Mouse (Mus musculus) liver, embryonic 12.5 days (tissue): ENCODE results near the gene Tmem258. TPM values are rescaled to one million over a fixed set of nuclear protein-coding genes. Genes with fewer than 3 reads are reported as not detected.

Source experiments
- ATAC-seq: fragments of 200-750 bp; cut with Nextera tagmentation; 2 replicates; pipeline ENCODE4 v1.8.0; 2017; ENCODE audit warnings: moderate number of reproducible peaks, mild to moderate bottlenecking, moderate library complexity
- H3K27ac ChIP-seq: fragments of 300-500 bp; sonication (generic); 2 replicates; pipeline ENCODE4 v1.5.1; 2016; ENCODE audit warnings: mild to moderate bottlenecking
- H3K27me3 ChIP-seq: fragments of 300-500 bp; sonication (generic); replicated peaks from 2 replicates; pipeline ENCODE4 v1.6.1; 2016; ENCODE audit warnings: mild to moderate bottlenecking, moderate library complexity
- H3K36me3 ChIP-seq: fragments of 300-500 bp; sonication (generic); 2 replicates; pipeline ENCODE4 v1.6.1; 2016; ENCODE audit warnings: mild to moderate bottlenecking, moderate library complexity
- H3K4me1 ChIP-seq: fragments of 300-500 bp; sonication (generic); 2 replicates; pipeline ENCODE4 v1.6.1; 2016
- H3K4me2 ChIP-seq: fragments of 300-500 bp; sonication (generic); 2 replicates; pipeline ENCODE4 v1.6.1; 2016; ENCODE audit warnings: mild to moderate bottlenecking, moderate library complexity
- H3K4me3 ChIP-seq: fragments of 300-500 bp; sonication (generic); 2 replicates; pipeline ENCODE4 v1.5.1; 2016; ENCODE audit warnings: mild to moderate bottlenecking, moderate library complexity
- H3K9ac ChIP-seq: fragments of 300-500 bp; sonication (generic); 2 replicates; pipeline ENCODE4 v1.6.1; 2016; ENCODE audit warnings: mild to moderate bottlenecking, moderate library complexity
- H3K9me3 ChIP-seq: fragments of 300-500 bp; sonication (generic); replicated peaks from 2 replicates; pipeline ENCODE4 v1.6.1; 2016; ENCODE audit warnings: mild to moderate bottlenecking, moderate library complexity
- WGBS: fragments of 180-500 bp; shearing (Covaris S2); methylation state at CpG from one replicate; pipeline ENCODE4 v1.1.7; 2016; ENCODE audit not compliant: insufficient replicate concordance; 5-methylcytosine and 5-hydroxymethylcytosine counted together
- polyA plus RNA-seq: library from polyadenylated mRNA; unstranded; fragments of >200 nt; fragmentation: Nextera tagmentation; extraction: Ambion mirVana; gene quantifications from 2 replicates; pipeline ENCODE4 v1.2.1, GENCODE M21; 2016

Gene Tmem258
- polyA plus RNA-seq, 1 experiment from 2014 or later: 350 TPM

DNA sequence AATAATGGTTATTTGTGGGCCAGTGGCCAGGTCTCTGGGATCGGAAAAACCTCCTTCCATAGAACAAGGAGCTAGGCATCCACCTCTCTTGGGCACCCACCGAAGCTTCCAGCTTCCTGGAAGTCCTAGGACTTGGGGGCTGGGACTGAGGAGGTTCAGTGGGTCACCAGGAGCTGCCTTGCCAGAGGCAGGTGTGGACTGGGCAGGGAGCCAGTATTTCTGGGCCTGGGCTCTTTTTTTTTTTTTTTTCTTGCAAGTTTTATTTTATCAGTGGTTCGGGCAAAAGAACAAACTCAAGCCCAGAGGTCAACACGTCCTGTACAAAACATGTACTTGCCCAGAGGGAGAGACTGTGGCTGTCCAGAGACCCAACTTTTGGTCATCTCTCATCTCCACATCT, 22.0 kb downstream of the Tmem258 start:
- H3K9me3 ChIP-seq: no peaks in the 10 kb centered on the region
- WGBS: 49% methylated on average over 4 of the region's 4 CpGs
- peaks cover 28% of the 10 kb centered on the region for H3K27me3 ChIP-seq
- ATAC-seq: no peak
- no peak overlapping the region for H3K4me2 ChIP-seq
- H3K27ac ChIP-seq: peak overlapping the region; percentile 42; the same call in 1 of the 2 replicates
- no peak overlapping the region for H3K4me3 ChIP-seq
- peaks cover 15% of the 10 kb centered on the region for H3K36me3 ChIP-seq
- peaks cover 41% of the 10 kb centered on the region for H3K4me1 ChIP-seq
- no peak overlapping the region for H3K9ac ChIP-seq

DNA sequence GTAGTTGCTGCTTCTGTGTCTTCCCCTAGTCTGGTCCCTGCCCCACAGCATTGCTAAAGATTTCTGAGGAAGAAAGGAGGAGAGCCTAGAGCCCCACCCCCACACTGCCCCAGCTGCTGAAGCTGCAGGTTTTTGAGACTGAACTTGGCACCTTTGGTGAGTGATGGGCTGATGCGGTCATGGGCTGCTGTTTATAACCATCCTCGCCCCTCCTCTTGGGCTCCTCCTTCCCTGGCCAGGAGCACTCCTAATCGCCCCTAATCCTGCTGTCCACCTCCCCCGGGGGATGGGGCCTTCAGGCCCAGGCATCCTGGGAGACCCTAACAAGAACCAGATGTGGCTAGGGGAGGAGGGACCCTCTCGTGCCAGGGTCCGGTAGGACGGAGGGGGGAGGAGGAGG, 27.2 kb downstream of the Tmem258 start:
- ATAC-seq: no peak
- WGBS: 28% methylated on average over 7 of the region's 7 CpGs

DNA sequence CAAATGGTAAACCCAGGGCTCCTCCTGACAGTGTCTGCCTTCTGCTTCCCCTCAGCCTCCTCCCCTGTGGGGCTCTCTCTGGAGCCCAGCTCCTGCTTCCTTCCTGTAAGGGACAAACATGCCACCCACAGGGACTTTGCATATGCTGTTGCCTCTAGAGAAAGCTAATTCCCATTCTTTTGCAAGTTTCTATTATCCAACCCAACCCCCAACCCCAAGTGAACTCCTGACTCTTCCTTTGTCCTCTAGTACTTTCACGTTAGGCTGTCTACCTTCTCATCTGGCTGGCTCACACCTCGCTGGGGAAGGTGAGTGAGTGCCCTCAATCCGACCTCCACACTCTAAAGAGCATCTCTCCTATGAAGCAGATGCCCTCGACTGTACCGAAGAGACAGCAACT, 28.1 kb downstream of the Tmem258 start:
- no peak overlapping the region for H3K9ac ChIP-seq
- H3K4me1 ChIP-seq: peaks cover 39% of the 10 kb centered on the region
- H3K27ac ChIP-seq: peak overlapping the region; percentile 15; the same call in 1 of the 2 replicates
- H3K9me3 ChIP-seq: no peaks in the 10 kb centered on the region
- H3K36me3 ChIP-seq: peaks cover 5% of the 10 kb centered on the region; the same call in 1 of the 2 replicates
- WGBS: 34% methylated on average over 5 of the region's 5 CpGs
- H3K4me3 ChIP-seq: no peak overlapping the region
- no peak for ATAC-seq
- H3K4me2 ChIP-seq: no peak overlapping the region
- H3K27me3 ChIP-seq: peaks cover 39% of the 10 kb centered on the region

More for the DNA sequence above, 27.2 kb downstream of the Tmem258 start:
- no peak overlapping the region for H3K4me3 ChIP-seq
- H3K9me3 ChIP-seq: no peaks in the 10 kb centered on the region
- peaks cover 39% of the 10 kb centered on the region for H3K27me3 ChIP-seq
- H3K36me3 ChIP-seq: peaks cover 5% of the 10 kb centered on the region; the same call in 1 of the 2 replicates
- no peak overlapping the region for H3K9ac ChIP-seq
- H3K4me2 ChIP-seq: no peak overlapping the region
- no peak overlapping the region for H3K27ac ChIP-seq
- H3K4me1 ChIP-seq: peaks cover 38% of the 10 kb centered on the region

DNA sequence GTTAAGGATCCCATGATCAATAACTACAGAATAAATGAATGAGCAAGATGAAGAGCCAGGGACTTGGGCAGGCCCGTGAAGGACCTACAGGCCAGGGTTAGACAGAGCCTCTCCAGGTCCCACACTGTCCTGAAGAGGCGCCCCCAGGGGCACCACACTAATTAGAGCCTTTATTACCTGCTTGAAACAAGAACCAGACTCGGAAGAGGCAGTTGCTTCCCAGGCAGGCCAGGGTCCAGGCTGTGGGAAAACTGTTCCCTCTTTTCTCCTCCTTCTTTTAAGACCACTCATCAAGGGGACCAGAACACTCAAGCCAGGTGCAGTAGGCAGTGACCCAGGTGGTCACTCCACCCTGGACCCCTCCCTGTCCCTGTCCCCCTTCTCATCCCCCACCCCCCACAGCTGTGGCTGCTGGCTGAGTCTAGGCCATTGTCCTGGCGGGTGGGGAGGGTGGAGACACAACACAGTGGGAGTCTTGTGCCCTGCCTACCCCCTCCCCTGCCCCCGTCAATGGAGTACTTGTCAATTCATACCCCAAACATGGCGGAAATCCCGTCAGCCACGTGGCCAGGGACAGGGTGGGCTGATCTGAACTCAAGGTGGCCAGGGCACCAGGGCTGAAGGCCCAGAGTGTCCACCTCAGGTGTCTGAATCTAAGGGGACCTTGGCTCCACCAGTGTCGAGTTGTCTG, 28.7 kb downstream of the Tmem258 start:
- 39% methylated on average over 9 of the region's 9 CpGs for whole genome bisulfite sequencing
- no peak overlapping the region for H3K9ac ChIP-seq
- H3K27me3 ChIP-seq: peaks cover 41% of the 10 kb centered on the region
- no peak for ATAC-seq
- no peak overlapping the region for H3K4me3 ChIP-seq
- peaks cover 39% of the 10 kb centered on the region for H3K4me1 ChIP-seq
- no peak overlapping the region for H3K4me2 ChIP-seq
- peaks cover 5% of the 10 kb centered on the region; the same call in 1 of the 2 replicates for H3K36me3 ChIP-seq
- no peaks in the 10 kb centered on the region for H3K9me3 ChIP-seq
- H3K27ac ChIP-seq: no peak overlapping the region

DNA sequence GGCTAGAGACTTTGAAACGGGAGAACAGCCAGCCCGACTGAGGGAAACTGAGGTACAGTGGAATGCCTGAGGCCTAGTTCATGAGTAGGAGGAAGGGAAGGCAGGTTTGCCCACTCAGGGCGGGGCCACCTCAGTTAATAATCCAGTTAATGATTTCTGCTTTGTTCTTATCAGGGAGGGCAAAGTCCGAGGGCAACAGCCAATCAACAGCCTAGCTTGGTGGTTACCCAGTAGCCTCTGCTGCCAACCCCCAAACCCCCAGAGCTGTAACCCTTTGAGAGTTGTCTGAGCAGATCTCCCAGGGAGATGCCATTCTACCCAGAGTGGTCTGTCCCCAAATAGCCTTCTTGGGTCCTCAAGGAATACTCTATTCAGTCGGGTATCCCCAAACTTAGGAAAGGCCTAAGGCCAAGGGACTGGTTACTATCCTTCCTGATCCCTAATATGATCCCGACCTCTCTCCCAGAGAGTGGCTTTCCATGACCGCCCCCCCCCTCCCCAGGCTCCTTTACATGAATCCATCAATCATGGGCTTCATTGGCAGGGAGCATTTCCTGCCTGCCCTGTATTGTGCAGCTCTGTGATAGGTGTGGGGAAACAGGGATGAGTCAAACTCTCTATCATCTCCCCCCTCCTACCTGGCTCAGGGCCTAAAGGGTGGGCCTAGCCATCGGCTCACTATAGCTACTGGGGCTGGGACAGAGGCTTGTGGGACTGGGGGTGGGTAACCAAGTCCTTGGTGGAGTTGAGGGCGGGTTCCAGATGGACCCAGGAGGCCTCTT, 32.2 kb downstream of the Tmem258 start:
- Histone ChIP-seq H3K27me3 (peaks cover 53% of the 10 kb centered on the region), H3K27ac (peak overlapping the region; percentile 38), H3K4me1 (peaks cover 64% of the 10 kb centered on the region), H3K4me2 (peak overlapping the region; percentile 11), H3K36me3 (no peaks in the 10 kb centered on the region), H3K9me3 (no peaks in the 10 kb centered on the region), H3K4me3 (no peak overlapping the region), H3K9ac (no peak overlapping the region)
- WGBS: 47% methylated on average over 9 of the region's 9 CpGs
- ATAC-seq: peak; percentile 52

DNA sequence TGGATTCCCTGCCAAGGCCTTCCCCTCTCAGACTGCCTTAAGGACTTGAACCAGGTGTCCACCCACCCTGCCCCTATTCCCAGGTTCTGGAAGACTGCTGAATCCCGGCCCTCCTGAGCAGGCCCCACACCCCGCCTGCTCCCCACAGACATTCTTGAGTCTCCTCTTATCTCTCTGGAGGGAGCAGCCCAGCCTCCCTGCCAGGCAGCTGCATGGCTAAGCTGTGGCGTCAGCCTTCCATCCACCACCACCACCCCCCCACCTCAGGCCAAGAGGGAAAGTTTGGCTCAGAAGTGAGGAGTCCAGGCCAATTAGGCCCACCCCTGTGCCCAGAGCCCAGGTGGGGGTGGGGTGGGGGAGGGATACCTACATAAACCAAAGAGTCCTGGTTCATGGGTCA, 34.7 kb downstream of the Tmem258 start:
- Histone ChIP-seq H3K9me3 (no peaks in the 10 kb centered on the region), H3K9ac (no peak overlapping the region), H3K4me1 (peaks cover 56% of the 10 kb centered on the region), H3K36me3 (no peaks in the 10 kb centered on the region), H3K4me3 (0 out of 2 replicates have a peak overlapping the region, but pooled peaks have one; percentile 54), H3K27ac (0 out of 2 replicates have a peak overlapping the region, but pooled peaks have one; percentile 7), H3K27me3 (peaks cover 45% of the 10 kb centered on the region), H3K4me2 (peak overlapping the region; percentile 85)
- 15% methylated on average over 3 of the region's 3 CpGs for WGBS
- no peak for ATAC-seq

DNA sequence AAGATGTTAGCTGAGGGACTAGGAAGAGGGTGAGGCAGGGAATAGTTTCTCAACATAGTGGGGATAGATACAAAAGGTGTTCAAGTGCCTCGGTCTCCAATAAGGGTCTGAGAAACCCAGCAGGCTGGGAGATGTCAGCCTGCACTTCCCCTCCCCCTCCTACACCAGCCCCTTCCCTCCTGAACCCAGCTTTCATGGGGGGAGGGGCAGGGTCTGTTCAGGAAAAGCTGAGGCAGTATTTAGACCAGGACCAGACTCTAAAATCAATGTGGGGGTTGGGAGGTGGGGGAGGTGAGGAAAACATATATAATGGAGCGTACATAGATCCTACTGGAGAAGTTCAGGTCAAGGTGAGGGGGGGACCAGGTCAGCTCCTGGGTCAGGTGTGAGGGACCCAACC, 35.6 kb downstream of the Tmem258 start:
- H3K27ac ChIP-seq: 0 out of 2 replicates have a peak overlapping the region, but pooled peaks have one; percentile 13

DNA sequence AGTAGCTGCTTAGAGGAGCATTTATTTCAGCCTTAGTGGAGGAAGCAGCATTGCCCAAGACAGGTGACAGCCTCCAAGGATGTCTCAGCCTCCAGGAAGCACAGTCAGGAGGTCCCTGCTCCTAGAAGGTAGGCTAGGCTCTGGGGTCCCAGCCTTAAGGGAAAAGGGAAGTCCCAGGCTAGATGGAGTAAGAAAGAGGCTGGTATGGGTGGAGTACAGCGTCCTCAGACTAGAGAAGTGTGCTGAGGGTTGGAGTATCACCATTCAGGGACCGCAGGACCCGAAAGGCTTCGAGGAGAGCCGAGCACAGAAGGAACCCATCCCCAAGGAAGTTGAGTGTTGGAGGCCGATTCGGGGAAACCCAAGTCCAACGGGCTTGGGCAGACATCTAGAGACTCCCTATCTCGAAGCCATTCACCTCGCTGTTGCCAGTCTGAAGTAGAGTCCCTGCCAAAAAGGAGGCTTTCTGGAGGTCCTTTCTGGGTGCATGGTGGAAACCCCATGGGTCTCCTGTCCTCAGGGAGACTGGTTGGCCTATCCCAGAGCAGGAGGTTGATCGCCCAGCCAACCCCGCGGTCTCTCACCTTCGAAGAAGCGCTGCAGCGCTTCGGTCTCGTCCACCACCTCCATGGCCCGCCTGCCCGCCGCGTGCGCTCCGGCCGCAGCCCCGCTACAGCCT, 36.3 kb downstream of the Tmem258 start:
- H3K36me3 ChIP-seq: no peaks in the 10 kb centered on the region
- H3K9ac ChIP-seq: peak overlapping the region; percentile 67
- peaks cover 49% of the 10 kb centered on the region for H3K4me1 ChIP-seq
- H3K4me3 ChIP-seq: peak overlapping the region; percentile 54
- H3K27me3 ChIP-seq: peaks cover 45% of the 10 kb centered on the region
- no peak; the same call in 1 of the 2 replicates for ATAC-seq
- no peaks in the 10 kb centered on the region for H3K9me3 ChIP-seq
- H3K4me2 ChIP-seq: peak overlapping the region; percentile 85
- WGBS: 2% methylated on average over 26 of the region's 26 CpGs
- peak overlapping the region; percentile 22; the same call in 1 of the 2 replicates for H3K27ac ChIP-seq

More for the DNA sequence above, 35.6 kb downstream of the Tmem258 start:
- Histone ChIP-seq H3K27me3 (peaks cover 45% of the 10 kb centered on the region), H3K4me2 (peak overlapping the region; percentile 85), H3K4me1 (peaks cover 56% of the 10 kb centered on the region), H3K36me3 (no peaks in the 10 kb centered on the region), H3K9me3 (no peaks in the 10 kb centered on the region), H3K4me3 (peak overlapping the region; percentile 54), H3K9ac (peak overlapping the region; percentile 67)
- ATAC-seq: no peak
- WGBS: 27% methylated on average over 2 of the region's 2 CpGs

DNA sequence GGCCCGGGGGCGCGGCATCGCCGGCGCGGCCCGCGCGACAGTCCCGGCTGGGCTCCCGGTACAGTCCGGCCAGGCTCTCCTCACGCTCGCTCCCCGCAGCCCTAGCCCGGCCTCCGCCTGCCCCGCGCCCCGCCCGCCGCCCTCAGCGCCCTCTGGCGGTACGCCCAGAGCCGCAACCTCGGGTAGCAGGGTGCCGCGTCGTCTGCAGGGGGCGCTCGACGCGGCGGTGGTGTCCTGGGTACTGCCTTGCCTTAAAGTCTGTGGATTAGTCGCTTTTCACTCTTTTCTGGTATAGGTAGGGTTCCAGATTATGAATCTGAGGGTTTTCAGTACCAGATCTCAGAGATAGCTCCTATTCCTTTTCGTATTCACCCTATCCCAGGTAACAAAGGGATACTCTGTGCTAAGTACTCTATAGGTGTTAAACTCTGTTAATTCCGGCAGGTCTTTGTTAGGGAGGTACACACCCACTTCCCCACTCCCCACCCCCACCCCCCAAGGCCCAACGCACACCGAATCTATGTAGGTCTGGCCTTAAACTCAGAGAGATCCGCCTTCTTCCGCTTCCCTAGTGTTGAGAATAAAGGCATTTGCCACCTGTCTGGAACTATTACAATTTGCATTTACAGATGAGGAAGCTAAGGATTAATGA, 37.0 kb downstream of the Tmem258 start, which contains the start of gene Myrf:
TSS of gene Myrf (minus strand) at position 95 of the 652 bp plus-strand sequence.
- Histone ChIP-seq H3K4me2 (peak within 1 kb of the TSS; percentile 85), H3K4me3 (peak within 1 kb of the TSS; percentile 54), H3K36me3 (no peaks in the 10 kb centered on the region), H3K9ac (peak within 1 kb of the TSS; percentile 67), H3K27me3 (peaks cover 45% of the 10 kb centered on the region), H3K9me3 (no peaks in the 10 kb centered on the region), H3K4me1 (peaks cover 42% of the 10 kb centered on the region), H3K27ac (peak within 1 kb of the TSS; percentile 22; the same call in 1 of the 2 replicates)
- peak; percentile 72 for ATAC-seq
- WGBS: 7% methylated on average over 43 of the region's 43 CpGs

DNA sequence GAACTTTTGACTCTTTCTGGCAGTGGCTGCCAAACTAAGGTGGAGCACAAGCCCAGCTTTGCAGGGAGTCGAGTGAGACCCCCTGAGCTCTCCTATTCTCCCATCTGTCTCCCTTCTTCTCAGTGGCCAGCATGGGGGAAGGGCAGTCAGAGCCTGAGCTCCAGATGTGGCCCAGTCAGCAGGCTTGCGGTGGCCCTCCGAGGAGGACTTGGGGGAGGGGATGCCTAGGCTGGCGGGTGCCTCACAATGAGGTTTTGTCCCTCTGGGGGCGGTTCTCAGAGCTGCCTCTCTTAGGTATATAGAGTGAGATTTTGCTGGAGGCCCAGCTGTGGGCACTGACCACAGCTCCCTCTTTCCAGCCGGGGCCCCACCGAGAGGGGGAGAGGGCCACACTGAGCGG, 39.1 kb downstream of the Tmem258 start:
- no peak for ATAC-seq
- H3K27ac ChIP-seq: no peak overlapping the region
- peaks cover 35% of the 10 kb centered on the region for H3K4me1 ChIP-seq
- H3K4me3 ChIP-seq: no peak overlapping the region
- H3K9me3 ChIP-seq: no peaks in the 10 kb centered on the region
- WGBS: 15% methylated on average over 8 of the region's 8 CpGs
- H3K27me3 ChIP-seq: peaks cover 55% of the 10 kb centered on the region
- H3K36me3 ChIP-seq: no peaks in the 10 kb centered on the region
- H3K4me2 ChIP-seq: no peak overlapping the region
- H3K9ac ChIP-seq: no peak overlapping the region

DNA sequence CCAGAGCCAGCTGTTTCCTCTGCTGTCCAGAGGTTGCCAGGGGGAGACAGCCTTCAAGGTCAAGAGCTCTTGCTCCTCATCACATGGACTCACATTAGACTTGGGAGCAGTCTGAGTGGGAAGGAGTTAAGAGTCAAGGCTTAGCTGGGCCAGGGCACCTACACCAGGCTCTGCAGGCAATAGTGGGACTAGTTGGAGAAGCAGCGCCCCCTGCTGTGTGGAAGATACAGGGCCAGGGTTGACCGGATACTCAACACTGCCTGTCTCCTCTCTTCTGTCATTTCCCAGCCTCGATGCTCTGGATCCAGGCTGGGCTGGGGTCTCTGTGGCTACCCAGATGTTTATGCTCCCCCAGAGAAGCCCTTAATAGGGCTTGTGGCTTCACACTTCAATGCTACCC, 40.4 kb downstream of the Tmem258 start:
- H3K9ac ChIP-seq: no peak overlapping the region
- H3K4me2 ChIP-seq: no peak overlapping the region
- 12% methylated on average over 3 of the region's 3 CpGs for WGBS
- no peak for ATAC-seq
- no peak overlapping the region for H3K27ac ChIP-seq
- no peak overlapping the region for H3K4me3 ChIP-seq
- H3K9me3 ChIP-seq: no peaks in the 10 kb centered on the region
- H3K36me3 ChIP-seq: no peaks in the 10 kb centered on the region
- peaks cover 52% of the 10 kb centered on the region for H3K27me3 ChIP-seq
- peaks cover 22% of the 10 kb centered on the region for H3K4me1 ChIP-seq
